In genomic region chrX:20549532-20549931, GRCm38 (mm10) we compare ENCODE assay signal across 8 mouse cellular contexts. TPM values are rescaled to one million over a fixed set of nuclear protein-coding genes. Genes with fewer than 3 reads are reported as not detected.
DNase-seq lines count a peak whose midpoint lies in the region; ATAC-seq and TF ChIP-seq lines count a peak whose summit lies in the region.

TSS of gene Rgn (plus strand) at chrX:20549787.

- H3K9ac ChIP-seq in neural tube, embryonic 12.5 days = no peak within 1 kb of the TSS
- no peak within 1 kb of the TSS for H3K9ac ChIP-seq in liver, embryonic 13.5 days
- H3K9ac ChIP-seq in stomach, postnatal 0 days (ENCODE audit: low read length) = no peak within 1 kb of the TSS

- WGBS in neural tube, embryonic 12.5 days = 66% methylated on average over 3 of the region's 3 CpGs
- 43% methylated on average over 3 of the region's 3 CpGs for WGBS in liver, embryonic 13.5 days (ENCODE audit: insufficient replicate concordance)
- whole genome bisulfite sequencing in stomach, postnatal 0 days = 66% methylated on average over 3 of the region's 3 CpGs

- 0 out of 2 replicates have a peak within 1 kb of the TSS, but pooled peaks have one; percentile 26 for H3K4me3 ChIP-seq in neural tube, embryonic 12.5 days
- peak within 1 kb of the TSS; percentile 27 for H3K4me3 ChIP-seq in liver, embryonic 13.5 days (replicated peaks)
- peak within 1 kb of the TSS; percentile 31; the same call in 1 of the 2 replicates for H3K4me3 ChIP-seq in stomach, postnatal 0 days (ENCODE audit: low read depth, low read length)

- no peak for TF ChIP-seq EP300 in stomach, postnatal 0 days (optimal IDR thresholded peaks at IDR 0.05)

- no peaks in the 10 kb centered on the region for H3K27me3 ChIP-seq in neural tube, embryonic 12.5 days (replicated peaks)
- no peaks in the 10 kb centered on the region for H3K27me3 ChIP-seq in liver, embryonic 13.5 days
- no peaks in the 10 kb centered on the region for H3K27me3 ChIP-seq in stomach, postnatal 0 days (ENCODE audit: control insufficient read depth, insufficient read depth, low read length)

- ATAC-seq in neural tube, embryonic 12.5 days (ENCODE audit: low FRiP score, low read depth) = no peak
- no peak for ATAC-seq in liver, embryonic 13.5 days (ENCODE audit: low read depth)
- no peak for ATAC-seq in stomach, postnatal 0 days (ENCODE audit: low FRiP score, low TSS enrichment)

- DNase-seq in adrenal gland, postnatal 14 days = no peak
- no peak for DNase-seq in adrenal gland, postnatal 4 days (ENCODE audit: low spot score in 2 of 2)
- DNase-seq in neural tube, embryonic 10.5 days (ENCODE audit: extremely low spot score, low spot score) = no peak
- DNase-seq in liver, embryonic 13.5 days = no peak
- no peak for DNase-seq in stomach, postnatal 0 days (ENCODE audit: low spot score)
- DNase-seq in right cerebral cortex, adult 2 months (ENCODE audit: low spot score in 2 of 2) = no peak
- DNase-seq in layer of hippocampus, adult 8-10 months (ENCODE audit: low spot score in 2 of 2) = no peak

- peak within 1 kb of the TSS; percentile 61 for H3K4me2 ChIP-seq in neural tube, embryonic 12.5 days (replicated peaks)
- peak within 1 kb of the TSS; percentile 46; the same call in 1 of the 2 replicates for H3K4me2 ChIP-seq in liver, embryonic 13.5 days
- H3K4me2 ChIP-seq in stomach, postnatal 0 days (replicated peaks; ENCODE audit: low read depth) = peak within 1 kb of the TSS; percentile 61

- no peaks in the 10 kb centered on the region for H3K36me3 ChIP-seq in neural tube, embryonic 12.5 days
- H3K36me3 ChIP-seq in liver, embryonic 13.5 days = no peaks in the 10 kb centered on the region
- no peaks in the 10 kb centered on the region for H3K36me3 ChIP-seq in stomach, postnatal 0 days (ENCODE audit: control insufficient read depth, insufficient read depth, low read length)

- H3K4me1 ChIP-seq in neural tube, embryonic 12.5 days = no peaks in the 10 kb centered on the region
- no peaks in the 10 kb centered on the region for H3K4me1 ChIP-seq in liver, embryonic 13.5 days (replicated peaks)
- H3K4me1 ChIP-seq in stomach, postnatal 0 days (replicated peaks; ENCODE audit: control insufficient read depth, insufficient read depth) = no peaks in the 10 kb centered on the region

- no peak for TF ChIP-seq CTCF in stomach, postnatal 0 days (IDR thresholded peaks at IDR 0.05; ENCODE audit: low read depth)

- no peak within 1 kb of the TSS for H3K27ac ChIP-seq in neural tube, embryonic 12.5 days
- H3K27ac ChIP-seq in liver, embryonic 13.5 days = no peak within 1 kb of the TSS
- no peak within 1 kb of the TSS for H3K27ac ChIP-seq in stomach, postnatal 0 days (replicated peaks)

- no peaks in the 10 kb centered on the region for H3K9me3 ChIP-seq in neural tube, embryonic 12.5 days
- no peaks in the 10 kb centered on the region for H3K9me3 ChIP-seq in liver, embryonic 13.5 days (replicated peaks)
- no peaks in the 10 kb centered on the region for H3K9me3 ChIP-seq in stomach, postnatal 0 days (ENCODE audit: control insufficient read depth, low read length)

RNA-seq across cellular contexts. Expression of gene Rgn, which starts in this region (rescaled TPM):
- 3.6 and 82.0 TPM in 2 replicates for total RNA-seq in adrenal gland, postnatal 14 days (2021)
- 10 to 100 TPM in 1 of 2 experiments, 1 to 10 TPM in 1; 3.9 to 35.1 TPM for total RNA-seq in adrenal gland, postnatal 4 days (2021)
- polyA plus RNA-seq in neural tube, embryonic 12.5 days (2016; fragmentation: Nextera tagmentation; extraction: Ambion mirVana) = 0.15 and 0.17 TPM in 2 replicates
- polyA plus RNA-seq in liver, embryonic 13.5 days (2015; fragmentation: Nextera tagmentation; extraction: Ambion mirVana) = 112 and 133 TPM in 2 replicates
- polyA plus RNA-seq in stomach, postnatal 0 days (2015; fragmentation: Nextera tagmentation; extraction: Ambion mirVana) = 1.8 and 2.5 TPM in 2 replicates
- under 1 TPM in 3 of 4 experiments, not detected in 1; 0.27 to 0.39 (median 0.34) TPM for total RNA-seq in layer of hippocampus, adult 8-10 months (2022)

Comparison
In these comparisons a context has a peak if more than half of its experiments do, and no peak if none do; other contexts are left out.
1. RNA of gene Rgn (polyA plus RNA-seq): 112 to 133 TPM in liver, embryonic 13.5 days; 1.8 to 2.5 TPM in stomach, postnatal 0 days and 0.15 to 0.17 TPM in neural tube, embryonic 12.5 days; every median in the first group is over 10 times any median in the second.
2. Peak in every context shown above with its lines, with median percentiles within 50 percentile points of each other: H3K4me2 ChIP-seq and H3K4me3 ChIP-seq.